Mouse (Mus musculus) frontal cortex, adult 2 months (tissue): Measurements from ENCODE around the gene Gm28308. TPM values are rescaled to one million over a fixed set of nuclear protein-coding genes. Genes with fewer than 3 reads are reported as not detected.
A peak's percentile ranks its signal among the peaks of the same experiment; 100 is the strongest.

Source experiments
- DNase-seq, 2 experiments: peaks; one replicate each; pipeline ENCODE4 v3.0.0; 2022; ENCODE audit warnings: low spot score in 1 of 2; ENCODE audit errors: extremely low spot score in 1 of 2
- polyA plus RNA-seq: library from polyadenylated mRNA; depleted of rRNA; stranded (reverse); fragments of >200 nt; gene quantifications from 2 replicates; pipeline ENCODE4 v1.2.3, GENCODE M21; 2012

Gene Gm28308
- polyA plus RNA-seq, 1 experiment, result not detected

GRCm38 (mm10) chr6:52221337-52221992 is 8.3 kb upstream of the Gm28308 start, which contains the start of gene Hoxa7:
Gene Hoxa7 (minus strand): TSS chr6:52221854.
- peak; percentile 42 to 86 for DNase-seq

GRCm38 (mm10) chr6:52220865-52221310 is 7.7 kb upstream of the Gm28308 start:
- no peak for DNase-seq

- no peak for DNase-seq
Observed at GRCm38 (mm10) chr6:52220003-52220864, 7.1 kb upstream of the Gm28308 start.

DNA sequence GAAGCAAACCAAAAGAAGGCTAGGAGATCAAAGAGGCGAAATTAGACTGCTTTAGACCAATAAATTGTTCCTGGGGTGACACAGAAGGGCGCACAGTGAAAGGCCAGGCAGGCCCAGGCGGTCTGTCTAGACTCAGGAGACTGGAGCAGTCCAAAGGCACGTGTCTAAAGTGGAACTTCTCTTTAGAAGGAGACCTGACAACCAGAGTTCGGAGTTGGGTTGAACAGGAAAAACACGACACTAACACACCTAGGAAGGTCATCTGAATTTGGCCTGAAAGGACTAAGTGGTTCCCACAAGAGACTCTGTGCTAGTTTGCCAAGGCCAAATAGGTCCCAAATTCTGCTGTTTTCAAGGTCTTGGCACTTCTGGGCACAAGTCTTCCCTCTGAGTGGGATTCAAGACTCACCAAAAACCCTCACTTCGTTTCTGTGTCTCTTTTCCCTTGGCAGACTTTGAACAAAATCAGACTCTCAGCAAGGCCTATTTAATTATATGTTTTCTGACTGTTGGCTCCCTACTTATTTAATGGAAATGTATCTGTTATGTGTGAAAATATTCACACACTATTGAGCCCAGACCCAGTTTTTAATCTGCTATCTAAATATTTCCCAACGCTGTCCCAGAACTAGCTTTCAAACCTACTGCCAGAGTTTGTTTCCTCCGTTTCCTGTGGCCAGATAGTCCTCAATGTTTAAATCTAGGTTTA is 6.2 kb upstream of the Gm28308 start:
- no peak for DNase-seq

DNA sequence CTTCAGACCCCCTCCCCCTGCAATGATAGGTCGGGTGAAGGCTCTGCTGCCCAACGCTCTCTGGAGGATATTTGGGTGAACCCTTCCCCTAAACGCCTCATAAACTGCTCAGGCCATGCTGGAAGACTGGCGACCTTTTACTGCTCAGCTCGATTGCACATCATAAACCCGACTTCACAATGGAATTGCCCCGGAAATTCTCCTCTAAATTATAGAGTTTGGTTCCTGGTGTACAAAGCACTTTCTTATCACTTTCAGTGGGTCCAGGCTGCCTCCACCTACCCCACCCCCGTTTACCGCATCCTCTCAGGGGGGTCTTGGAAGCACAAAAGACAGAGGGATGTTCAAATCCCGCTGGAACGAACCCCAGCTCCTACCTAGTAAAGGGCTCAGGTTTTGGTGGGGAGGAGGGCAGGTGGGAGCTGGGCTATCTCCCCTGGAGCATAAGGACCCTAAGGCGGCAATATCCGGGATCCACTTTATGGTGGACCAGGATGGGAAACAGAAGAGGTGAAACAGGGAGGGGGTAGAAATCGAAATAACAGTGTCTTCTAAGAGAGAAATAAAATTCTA is 5.6 kb upstream of the Gm28308 start:
- no peak for DNase-seq

GRCm38 (mm10) chr6:52217895-52218642 is 4.9 kb upstream of the Gm28308 start:
- no peak for DNase-seq

DNA sequence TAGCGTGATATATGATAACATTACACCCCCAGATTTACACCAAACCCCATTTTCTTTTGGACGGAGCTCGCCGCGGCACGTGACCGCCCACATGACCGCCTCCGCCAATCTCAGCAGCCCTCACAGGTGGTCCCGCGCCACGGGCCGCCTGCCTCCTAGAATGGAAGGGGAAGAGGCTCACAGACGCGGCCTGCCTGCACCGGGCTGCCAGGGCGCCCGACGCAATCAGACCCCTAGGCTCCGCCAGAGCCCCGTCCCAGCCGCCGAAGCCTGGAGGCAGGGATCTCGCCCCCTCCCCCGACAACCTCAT is 4.3 kb upstream of the Gm28308 start:
- DNase-seq, result no peak

DNA sequence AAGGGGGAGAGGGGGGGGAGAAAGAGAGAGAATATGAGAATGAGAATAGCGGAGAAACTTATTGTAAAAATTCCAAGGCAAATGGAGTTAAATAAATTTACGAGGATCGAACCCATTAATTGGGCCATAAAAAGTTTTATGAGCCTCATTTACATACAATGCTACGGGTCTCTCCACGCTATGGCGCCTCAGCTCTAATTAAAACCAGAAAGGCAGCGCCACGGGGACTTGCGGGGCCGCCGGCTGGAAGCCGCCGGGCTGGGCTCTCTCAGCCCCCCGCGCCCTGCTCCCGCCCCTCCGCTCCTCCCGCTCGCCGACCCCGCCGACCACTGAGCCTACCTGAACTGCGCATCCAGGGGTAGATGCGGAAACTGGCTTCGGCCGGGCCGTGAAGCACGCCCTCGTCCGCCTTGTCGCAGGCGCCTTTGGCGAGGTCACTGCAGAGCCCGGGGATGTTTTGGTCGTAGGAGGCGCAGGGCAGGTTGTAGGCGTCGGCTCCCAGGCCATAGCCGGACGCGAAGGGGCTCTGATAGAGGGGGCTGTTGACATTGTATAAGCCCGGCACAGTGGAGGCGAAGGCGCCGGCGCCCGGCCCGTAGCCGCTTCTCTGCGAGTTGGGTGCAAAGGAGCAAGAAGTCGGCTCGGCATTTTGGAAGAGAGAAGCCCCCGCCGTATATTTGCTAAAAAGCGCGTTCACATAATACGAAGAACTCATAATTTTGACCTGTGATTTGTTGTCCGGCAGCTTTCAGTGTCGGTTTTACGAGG is 3.7 kb upstream of the Gm28308 start:
- DNase-seq, result no peak

DNA sequence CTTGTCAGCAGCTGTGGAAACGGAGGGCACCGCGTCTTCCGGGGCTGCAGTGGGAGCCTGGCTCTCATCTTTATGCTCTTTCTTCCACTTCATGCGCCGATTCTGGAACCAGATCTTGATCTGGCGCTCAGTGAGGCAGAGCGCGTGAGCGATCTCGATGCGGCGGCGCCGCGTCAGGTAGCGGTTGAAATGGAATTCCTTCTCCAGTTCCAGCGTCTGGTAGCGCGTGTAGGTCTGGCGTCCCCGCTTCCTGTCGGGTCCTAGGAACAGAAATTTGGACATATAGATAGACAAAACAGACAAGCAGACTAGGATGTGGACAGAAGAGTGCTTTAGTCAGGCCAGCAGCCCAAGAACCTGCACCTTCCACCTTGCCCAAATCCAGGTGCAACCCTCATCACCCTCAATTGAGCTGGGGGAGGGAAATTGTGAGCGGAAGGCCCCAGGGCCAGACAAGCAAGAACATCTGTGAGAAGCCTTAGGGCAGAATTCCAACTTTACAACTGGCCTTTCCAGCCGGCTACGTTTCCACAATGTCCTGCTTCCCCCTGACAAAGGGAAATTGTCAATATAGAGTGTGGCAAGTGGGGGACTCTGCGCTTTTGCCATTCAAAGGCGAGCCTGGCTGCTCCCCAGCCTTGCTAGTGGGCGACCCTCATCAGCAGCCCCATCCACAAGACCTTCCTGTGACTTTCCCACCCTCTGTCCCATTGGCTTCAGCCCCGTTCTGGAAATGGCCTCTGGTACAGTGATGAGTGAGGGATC is 2.8 kb upstream of the Gm28308 start:
- no peak for DNase-seq

- no peak for DNase-seq
Observed at GRCm38 (mm10) chr6:52215070-52215469, 1.9 kb upstream of the Gm28308 start.

DNA sequence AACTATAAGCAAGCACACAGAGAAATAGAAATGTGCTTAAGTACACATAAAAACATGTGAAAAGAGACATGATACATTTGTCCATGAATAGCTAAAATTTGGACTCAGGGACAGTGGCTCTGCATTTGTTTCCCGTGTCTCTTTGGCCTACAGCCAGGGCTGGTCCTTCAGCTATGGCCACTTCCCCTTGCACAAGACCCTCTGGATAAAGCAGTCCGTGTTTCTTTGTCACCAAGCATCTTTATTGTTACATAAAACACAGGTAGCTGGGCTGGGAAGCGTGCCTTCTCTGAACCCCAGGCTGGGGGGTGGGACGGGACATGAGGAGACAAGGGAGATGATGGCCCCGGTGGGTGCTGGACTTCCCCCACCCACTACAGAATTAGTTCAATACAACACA is 1.1 kb upstream of the Gm28308 start:
- DNase-seq, result no peak

GRCm38 (mm10) chr6:52212556-52213118 is 502 bp downstream of the Gm28308 start:
- no peak for DNase-seq

DNA sequence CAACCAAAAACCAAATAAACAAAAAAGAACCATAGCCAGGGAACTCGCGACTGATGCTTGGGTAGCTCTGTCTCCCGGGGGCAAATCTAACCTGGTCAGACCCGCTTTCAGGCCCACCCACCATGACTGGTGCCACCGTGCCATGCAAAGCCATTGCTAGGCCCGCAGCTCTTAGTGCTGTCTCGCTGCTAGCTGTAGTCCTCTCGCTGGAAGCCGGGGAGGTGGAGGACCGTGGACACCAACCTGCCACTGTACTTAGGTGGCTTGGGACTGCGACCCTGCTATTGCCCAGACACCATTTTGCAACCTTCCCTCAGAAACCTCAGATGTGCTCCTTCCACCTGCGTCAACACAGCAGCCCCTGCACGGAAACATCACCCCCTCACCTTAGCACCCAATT is 1.2 kb downstream of the Gm28308 start:
- no peak for DNase-seq

DNA sequence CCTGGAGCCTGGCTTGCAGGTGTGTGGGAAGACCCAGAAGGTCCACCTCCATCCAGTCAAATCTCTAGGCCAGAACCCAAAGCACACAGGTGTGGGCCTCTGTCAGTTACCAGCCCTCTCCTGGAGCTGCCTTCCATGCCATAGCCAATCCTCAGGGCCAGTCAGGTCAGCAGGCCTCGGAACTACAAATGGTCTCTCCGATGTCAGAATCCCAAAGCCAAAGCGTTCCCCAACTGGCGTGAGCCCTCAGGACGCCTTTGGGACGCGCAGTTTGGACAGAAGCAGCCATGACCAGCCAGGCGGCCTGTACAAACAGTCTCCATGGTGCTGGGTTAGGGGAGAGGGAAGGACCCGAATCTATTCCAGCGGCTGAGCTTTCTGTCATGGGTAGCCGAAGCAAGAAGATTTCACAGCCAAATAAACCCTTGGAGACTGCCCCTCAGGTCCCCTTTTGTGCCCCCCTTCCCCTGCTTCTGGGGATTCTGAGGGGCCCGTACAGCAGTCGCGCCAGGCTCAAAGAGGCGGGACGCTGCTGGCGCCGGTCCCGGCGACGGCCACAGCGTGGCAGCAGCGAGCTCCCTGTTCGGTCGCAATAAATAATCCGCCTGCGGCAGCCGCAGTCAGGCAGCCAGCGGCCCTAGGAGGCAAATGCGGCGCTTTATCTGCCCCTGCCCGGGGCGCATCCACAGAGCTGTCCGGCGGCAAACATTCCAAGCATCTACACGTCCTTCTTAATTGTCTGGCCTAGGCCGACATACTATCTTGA is 1.8 kb downstream of the Gm28308 start:
- peak in 1 of 2 experiments; percentile 52 for DNase-seq

DNA sequence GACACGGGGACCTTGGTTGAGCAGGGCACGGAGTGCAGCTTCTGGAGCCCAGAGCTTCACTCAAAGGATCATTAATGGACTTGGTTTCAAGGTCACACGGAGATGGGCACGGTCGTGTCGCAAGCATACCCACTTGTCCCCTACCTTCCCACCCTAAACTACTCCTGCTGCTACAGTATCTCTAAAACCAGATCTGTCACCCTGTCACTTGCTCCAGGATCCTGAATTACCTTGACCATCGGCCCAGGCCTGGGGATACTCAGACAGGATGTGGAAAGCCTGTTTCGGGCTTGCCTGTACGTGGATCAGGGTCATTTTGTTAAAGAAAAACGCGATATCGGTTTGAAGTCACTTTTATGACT is 3.5 kb downstream of the Gm28308 start:
- DNase-seq, result no peak

DNA sequence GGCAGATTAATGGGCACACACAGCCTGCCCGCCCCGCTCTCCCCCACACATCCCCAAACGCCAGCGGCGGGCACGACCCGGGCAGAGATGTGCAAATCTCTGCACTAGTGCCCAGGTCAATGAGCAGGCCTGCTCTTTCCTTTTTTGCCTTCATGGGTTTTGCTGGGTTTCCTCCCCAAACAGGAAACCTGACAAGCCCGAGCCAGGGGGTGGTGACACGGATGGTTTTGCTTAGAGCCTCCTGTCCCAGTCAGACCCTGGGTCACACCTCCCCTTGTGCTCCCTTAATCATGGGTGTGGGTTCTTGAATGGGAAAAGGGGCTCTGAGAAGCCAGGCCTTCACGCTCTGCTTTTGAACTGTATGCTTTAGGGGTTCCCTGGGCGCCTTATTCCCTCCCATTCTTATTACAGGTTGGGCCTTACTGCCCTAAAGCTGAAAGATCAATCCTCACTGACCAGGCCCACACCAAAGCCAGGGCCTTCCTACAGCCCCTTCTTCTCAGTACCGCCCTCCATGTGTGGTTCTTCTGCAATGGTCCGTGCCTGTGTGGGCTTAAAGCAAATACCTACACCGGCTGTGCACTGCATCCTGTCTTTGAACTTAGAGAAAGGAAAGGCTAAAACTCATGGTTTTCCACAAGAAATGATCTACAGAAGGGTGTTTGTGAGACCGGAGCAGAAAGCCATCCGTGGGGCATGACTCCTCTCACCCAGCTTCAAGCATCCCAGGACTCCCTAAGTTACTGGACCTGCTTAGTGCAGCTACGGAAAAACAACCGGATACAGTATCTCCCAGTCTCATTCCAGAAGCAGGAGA is 4.1 kb downstream of the Gm28308 start:
- DNase-seq, result no peak
